Mouse (Mus musculus): ENCODE data around the gene Pitpnc1.

Gene Pitpnc1

DNA sequence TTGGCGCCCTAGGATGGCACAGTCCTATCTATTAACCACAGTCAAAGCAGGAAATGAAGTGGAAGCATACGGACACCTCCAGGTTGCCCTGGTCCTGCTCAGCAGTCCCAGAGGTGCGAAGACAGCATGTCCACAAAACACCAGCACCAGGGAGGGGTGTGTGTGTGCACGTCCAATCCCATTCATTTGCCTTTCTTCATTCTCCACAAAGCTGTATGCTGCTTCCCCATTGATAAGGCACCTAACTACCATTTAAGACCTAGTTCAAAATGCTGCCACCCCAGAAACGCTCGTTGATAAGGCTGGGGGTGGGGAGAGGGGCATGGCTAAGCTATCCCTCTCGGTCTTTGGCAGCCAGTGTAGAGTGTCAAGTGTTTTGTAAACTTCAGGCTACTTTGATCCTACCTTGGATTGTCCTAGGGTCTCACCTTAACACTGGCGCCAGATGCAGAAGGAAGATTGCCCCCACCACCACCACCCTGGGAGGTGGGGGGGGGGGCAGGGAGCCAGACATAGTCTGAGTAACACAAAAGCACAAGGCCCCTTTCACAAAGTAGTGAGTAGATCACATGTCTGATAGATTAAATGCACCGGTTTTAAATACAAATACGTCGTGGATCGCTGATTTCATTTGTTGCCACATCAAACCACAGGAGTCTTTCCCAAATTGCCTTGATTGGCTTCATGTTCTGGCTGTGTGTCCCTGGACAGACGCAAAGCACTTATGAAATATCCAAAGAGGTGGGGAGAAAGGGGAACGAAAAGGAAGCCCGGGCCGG lies 2.1 kb downstream of the Pitpnc1 start:
- DNase-seq (ENCODE audit: low spot score), result no peak

DNA sequence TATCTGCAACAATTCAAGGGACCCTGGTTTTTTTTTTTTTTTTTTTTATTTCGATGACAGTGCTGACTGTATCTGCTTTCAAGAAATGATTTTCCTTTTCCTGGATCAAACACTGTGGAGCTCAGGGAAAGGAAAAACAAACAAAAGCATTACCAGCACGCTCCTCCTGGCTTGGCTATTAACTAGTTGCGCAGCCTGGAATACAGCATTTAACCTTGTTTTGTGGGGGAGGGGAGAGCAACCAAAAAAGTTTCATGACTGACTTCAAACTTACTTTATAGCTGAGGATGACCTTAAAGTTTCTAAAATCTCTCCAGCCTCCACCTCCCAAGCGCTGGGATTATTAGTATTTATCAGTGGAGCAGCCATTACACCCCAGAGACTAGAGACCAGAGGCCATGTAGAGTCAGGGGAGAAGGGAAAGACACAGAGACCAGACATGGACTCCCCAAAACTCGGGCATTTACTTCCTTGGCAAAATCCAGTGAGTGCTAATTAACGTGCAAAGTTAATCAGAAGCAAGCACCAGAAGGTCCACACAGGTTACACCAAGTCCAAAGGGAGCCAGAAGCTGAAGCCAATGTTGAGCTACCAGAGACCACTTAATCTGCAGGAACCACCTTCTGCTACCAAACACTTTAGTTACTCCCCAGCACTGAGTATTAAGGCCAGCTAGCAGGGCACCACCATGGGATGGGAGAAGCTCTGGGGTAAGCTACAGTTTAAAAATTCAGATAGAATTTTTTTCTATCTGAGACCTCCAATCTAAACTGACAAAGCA lies 3.7 kb downstream of the Pitpnc1 start:
- DNase-seq (ENCODE audit: low spot score), result no peak

DNA sequence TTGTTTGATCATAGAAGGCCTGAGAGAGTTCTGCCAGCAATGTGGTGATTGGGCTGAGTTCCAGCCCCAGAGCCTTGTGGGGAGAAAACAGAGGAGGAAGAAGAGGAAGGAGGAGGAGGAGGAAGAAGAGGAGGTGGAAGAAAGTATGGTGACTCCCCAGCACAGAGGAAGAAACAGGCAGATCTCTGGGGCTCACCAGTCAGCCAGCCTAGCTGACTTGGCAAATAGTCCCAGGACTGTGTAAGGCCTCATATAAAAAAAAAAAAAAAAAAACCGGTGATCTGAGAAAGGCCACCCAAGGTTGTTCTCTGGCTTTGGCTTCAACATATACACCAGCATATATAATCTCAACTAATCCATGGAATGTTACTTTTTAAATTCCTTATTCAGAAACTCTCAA lies 4.5 kb downstream of the Pitpnc1 start:
- DNase-seq (ENCODE audit: low spot score), result no peak

DNA sequence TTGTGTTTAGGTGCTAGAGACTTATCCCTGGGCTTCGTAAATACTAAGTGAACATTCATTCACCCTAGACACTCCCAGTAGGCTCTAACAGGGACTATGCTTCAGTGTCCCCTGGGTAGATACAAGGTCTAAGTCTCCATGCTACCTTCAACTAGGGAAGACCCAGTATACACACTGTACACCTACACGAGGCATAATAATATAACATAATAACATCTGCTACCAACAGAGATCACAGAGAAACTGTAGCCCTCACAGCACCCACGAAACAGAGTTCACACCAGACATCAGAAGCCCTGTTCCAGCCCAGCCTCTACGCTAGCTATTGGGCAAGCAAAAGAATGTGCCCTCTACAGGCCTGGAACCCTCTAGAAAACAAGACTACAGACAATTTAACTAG lies 5.5 kb downstream of the Pitpnc1 start:
- no peak for DNase-seq (ENCODE audit: low spot score)

DNA sequence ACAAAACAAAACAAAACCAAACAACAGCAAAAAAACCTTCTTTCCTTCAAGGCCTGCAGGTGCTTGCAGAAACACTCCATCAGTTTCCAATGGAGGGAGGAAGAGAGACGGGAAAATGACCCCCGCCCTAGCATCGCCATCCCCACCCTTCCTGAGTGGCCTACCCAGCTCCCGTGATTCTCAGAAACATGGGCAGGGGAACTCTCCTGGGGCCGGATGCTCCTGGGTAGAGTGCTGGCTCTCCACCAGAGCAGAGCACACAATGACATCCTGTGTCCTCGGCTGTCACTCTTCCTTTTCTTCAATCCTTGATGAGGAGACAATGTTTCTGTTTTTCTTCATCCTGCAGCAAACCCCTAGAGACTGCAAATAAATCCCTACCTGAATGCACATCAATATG lies 6.4 kb downstream of the Pitpnc1 start:
- no peak for DNase-seq (ENCODE audit: low spot score)

DNA sequence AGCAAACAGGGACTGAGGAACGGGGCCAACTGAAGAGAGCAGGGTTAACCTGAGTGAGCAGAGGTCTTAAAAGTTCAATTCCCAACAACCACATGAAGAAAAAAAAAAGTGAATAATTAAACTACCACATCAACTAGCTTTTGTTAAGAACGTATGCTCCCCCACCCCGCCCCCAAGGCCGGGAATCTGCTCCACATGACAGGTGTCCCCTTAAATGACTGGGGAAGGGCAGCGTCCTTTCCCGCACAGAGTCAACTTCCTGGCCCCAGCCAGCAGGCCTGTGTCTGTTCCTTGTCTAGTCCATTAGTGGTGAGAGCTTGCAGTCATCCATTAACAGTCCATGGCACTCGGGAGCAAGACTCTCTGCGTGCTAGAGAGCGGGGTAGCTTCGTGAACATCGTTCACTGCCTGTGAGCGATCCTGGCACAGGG lies 7.2 kb downstream of the Pitpnc1 start:
- no peak for DNase-seq (ENCODE audit: low spot score)

DNA sequence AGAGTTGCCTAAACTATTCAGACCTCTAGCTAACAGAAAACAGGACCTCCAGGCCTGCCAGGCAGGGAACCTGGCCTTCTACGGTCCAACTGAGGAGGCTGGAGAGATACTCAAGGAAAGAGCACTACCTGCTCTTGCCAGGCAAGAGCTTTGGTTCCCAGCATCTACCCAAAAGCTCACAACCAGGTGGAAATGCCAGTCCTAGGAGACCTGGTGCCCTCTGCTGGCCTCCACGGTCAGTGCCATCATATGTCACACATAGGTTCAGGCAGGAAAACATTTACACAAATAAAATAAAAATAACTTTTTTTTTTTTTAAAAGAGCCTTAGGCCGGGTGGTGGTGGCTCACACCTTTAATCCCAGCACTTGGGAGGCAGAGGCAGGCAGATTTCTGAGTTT lies 8.0 kb downstream of the Pitpnc1 start:
- no peak for DNase-seq (ENCODE audit: low spot score)

DNA sequence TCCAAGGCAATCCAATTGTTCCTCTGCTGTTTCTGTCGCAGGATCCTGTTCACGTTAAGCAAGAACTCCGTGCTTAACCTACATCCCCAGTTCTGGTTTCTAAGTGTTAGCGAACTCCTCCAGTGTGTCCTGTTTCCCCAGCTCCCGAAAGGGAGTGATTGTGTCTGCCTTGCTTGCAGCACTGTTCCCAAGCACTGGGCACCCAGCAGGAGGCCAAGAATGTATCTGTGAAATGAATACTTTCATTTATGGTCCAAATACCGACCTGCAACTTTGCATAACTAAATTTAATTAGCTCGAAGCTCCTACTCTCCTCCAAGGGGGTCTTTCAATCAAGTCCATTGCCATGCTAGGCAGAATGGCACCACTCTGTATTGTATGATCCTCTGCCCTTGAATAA lies 10.7 kb downstream of the Pitpnc1 start:
- DNase-seq (ENCODE audit: low spot score), result no peak

DNA sequence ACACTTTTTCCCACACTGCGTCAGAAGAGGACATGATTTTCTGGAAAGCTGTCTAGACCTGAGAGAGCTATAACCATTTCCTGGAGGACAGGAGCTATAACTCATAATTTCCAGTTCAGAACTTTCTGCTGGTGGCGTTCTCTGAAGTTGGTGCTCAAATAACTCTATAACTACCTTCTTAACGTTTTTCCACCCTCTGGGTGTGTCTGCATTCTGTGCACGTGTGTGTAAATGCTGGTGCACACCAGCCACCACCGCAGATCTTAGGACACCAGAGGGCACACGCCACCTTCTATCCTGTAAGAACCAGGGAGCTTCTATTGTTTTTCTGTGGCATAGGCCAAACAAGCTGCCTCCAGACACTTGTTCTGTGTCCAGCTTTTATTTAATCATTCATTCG lies 11.5 kb downstream of the Pitpnc1 start:
- DNase-seq (ENCODE audit: low spot score), result no peak

DNA sequence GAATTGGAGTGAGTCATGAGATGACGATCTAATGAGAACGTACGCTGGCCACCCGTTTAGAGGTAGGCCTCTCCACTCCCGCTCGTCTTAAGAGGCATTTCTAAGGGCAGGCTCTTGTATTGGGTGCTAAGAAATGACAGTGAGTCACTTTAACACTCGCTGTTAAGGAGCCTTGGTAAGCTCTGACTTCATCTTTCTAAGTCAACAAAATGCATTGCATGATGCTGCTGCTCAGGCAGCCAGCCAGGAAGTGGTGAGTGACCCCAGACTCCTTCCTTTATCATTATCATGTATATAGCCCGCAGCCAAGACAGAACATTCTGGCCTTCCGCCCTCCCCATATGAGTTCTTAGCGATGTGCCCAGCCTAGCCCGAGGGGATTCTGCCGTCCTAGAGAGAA lies 12.2 kb downstream of the Pitpnc1 start:
- DNase-seq (ENCODE audit: low spot score), result no peak

DNA sequence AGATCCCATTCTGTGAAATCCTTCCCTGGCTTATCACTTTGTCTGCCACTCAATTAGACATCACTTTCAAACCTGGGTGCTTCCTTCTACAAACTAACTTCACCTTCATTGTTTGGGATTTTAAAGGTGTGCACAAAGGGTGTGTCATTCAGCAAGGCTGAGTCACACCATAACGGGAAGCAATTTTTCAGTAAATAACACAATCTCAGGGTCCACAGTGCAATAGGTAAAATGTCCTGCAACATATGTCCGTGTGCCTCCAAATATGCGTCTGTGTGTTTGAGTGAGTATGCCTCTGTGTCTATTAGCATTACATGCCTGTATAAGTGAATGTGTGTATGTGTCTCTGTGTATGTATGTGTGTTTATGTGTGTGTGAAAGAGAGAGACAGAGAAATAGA lies 13.2 kb downstream of the Pitpnc1 start:
- no peak for DNase-seq (ENCODE audit: low spot score)

DNA sequence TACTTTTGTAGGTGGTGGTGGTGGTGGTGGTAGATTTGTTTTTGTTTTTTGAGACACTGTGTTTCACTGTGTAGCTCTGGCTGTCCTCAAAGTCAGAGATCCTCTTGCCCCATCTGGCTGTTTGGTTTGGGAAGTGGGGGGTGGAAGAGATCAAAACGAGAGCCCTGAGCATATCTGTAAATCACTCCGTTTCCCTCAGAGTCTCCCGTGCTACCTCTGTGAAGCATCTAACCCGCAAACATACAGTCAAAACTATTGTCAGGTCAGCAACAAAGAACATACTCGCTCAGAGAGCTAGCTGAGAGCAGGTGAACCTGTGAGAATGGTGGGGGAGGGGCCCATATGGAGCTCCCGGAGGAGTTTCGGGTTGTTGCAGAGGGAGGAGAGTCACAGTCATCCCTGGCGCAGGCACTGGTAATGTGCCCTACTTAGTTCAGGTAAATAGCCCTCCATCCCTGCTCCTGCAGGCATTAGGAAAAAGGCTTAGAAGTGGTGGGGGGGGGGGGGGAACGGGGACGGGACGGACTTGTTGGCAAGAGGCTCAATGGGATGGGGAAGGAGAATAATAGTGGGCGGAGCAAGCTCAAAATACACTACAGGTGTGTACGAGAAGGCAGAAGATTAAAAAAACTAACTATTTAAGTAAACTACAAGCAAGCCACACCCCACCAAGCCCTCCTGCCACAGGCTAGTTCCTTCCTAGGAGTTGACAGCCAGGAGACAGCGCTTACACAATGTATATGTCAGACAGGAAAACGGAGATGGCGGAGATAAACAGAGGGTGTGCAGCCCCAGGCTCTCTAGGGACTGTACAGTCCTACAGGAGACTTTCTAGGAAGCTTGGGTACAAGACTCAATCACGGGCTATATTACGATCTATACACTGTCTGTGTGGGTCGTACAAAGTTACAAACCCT lies 15.7 kb downstream of the Pitpnc1 start:
- DNase-seq (ENCODE audit: low spot score), result no peak

DNA sequence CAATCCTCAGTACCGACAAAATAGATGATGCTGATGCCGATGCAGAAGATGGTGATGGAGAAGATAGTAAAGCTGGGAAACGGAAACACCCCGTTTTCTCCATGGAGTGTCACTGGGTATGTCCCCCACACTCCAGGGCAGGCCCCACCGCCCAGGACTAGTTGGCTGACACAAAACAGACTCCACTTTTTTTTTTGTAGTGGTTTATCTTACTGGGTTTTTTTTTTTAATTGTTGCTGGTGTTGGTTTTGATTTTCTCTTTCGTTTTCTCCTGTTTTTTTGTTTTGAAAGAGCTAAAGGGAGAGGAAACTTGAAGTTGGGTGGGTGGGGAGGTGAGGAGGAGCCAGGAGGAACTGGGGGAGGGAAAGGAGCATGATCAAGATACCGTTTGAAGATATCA lies 18.4 kb downstream of the Pitpnc1 start:
- no peak for DNase-seq (ENCODE audit: low spot score)

DNA sequence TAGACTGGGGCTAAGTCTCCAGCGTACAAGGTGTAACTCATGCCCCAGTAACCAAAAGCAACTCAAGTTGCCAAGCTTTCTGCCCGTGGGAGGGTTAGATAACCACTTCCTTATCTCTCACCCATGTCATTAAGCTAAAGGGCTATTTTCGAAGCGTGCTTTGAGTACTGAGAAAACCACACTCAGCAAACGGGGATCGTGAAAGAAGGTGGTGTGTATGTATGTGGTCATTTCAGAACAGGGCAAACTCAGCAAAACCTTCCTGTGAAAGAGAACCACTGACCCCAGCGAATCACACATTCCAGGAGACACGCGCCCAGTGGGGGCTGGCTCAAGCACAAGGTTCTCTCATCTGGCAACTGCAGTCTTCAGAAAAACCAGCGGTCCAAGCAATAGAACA lies 19.4 kb downstream of the Pitpnc1 start:
- no peak for DNase-seq (ENCODE audit: low spot score)

DNA sequence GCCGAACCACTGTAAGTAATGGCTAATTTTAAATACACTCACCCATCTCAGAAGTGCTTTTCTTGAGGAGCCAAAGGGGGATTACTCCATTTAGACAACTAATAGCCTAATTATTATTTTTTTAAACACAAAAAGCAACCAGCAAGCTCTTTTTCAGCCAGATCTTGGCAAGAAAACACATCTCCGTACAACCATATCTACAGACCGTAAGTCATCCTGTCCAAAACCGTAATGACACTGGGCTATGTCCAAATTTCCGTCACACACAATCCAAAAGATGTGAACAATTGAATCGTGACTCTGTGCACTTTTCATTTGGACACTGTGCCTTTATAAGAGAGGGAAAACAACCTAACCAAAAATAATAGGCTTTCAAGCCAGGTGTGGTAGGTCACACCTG lies 20.4 kb downstream of the Pitpnc1 start:
- no peak for DNase-seq (ENCODE audit: low spot score)

DNA sequence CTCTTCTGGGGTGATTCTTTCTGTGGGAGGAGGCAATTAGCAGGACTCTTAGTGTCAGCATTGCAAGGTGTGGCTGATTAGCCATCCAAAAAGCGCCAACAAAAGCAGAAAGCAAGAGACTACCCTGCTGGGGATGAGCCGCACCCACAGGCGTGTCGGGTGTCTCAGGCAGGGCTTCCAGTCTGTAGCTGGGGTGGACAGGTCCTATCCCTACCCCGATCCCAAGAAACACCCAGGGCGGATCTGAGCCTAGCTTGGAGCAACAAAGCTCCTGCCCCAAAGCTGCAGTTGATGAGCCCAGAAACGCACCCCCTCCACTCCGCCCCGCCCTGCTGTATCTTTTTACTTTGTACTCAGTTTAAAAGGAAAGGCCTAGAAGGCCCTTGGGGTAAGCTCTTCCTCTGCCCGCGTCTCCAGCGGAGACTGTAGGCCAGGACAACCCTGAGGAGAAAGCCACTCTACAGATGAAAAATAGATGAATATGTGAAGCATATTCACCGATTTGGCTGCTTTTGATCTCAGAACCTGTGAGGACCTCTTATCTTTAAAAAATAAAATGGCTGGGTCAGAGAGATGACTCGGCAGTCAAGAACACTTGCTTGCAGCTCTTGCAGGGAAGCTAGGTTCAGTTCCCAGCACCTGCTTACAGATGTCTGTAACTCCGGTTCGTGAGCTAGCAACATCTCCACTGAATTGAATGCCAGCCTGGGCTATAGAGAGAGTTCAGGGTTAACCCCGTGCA lies 21.2 kb downstream of the Pitpnc1 start:
- DNase-seq (ENCODE audit: low spot score), result no peak

DNA sequence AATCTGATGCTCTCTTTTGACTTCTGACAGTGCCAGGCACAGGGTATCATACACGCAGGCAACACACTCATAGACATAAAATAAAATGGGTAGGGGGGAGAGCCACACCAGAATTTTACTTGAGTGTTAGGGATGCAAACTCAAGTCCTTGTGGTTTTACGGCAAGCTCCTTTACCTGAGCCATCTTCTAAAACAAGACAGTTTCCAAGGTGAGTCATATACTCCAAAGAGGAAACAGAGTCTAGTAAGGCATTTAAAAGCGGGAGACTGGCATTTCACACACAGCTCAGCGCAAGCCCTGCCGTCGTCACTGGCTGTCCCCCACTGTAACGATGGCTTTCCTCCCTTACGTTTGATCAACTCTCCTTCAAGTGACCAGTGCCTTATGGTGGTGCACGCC lies 22.6 kb downstream of the Pitpnc1 start:
- no peak for DNase-seq (ENCODE audit: low spot score)

DNA sequence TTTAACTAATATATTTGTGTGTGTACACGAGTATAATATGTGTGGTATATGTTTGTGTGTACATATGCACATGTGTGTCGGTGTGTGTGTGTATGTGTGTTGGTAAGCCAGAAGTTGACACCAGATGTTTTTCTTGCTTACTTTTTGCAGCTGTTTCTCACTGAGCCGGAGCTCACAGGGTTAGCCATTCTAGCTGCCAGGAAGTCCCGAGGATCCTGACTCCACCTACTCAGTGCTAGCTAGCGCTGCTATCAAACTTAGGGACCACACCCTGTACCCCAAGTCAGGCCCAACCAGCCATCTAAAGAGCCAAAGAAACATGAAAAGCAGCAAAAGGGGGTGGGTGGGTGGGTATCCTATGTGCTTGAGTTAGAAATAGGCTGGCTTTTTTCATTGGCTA lies 23.1 kb downstream of the Pitpnc1 start:
- DNase-seq (ENCODE audit: low spot score), result no peak

DNA sequence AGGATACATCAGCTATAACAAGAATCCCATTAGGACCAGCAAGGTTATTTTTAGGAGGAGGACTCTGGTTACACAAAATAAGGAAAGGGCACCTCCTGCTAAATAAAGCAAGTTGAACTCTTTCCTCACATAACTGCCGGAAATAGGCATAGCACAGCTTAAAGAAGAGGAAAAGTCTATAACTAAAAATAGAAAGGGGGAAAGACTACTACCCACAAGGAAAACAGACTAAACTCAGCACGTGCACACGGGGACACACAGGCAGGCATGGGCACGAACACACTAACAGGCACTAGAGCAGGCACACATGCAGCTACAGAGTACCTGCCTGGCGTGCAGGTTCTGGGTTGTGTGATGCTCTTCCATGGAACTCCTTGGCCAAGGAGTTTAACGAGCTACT lies 23.8 kb downstream of the Pitpnc1 start:
- DNase-seq (ENCODE audit: low spot score), result no peak

DNA sequence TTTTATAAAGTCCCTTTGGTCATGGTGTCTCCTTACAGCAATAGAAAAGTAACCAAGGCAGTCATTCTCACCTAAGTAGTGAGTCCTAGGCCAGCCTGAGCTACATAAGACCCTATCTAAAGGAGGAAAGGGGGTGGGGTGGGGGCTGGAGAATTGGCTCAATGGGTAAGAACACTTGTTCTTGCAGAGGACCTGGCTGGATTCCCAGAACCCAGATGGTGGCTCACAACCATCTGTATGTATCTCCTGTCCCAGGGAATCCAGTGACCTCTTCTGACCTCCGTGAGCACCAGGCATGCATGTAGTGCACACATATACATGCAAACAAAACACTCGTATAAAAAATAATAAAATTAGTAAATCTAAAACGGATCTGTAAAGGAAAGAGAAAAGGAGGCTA lies 24.8 kb downstream of the Pitpnc1 start:
- peak; percentile 19 for DNase-seq (ENCODE audit: low spot score)

DNA sequence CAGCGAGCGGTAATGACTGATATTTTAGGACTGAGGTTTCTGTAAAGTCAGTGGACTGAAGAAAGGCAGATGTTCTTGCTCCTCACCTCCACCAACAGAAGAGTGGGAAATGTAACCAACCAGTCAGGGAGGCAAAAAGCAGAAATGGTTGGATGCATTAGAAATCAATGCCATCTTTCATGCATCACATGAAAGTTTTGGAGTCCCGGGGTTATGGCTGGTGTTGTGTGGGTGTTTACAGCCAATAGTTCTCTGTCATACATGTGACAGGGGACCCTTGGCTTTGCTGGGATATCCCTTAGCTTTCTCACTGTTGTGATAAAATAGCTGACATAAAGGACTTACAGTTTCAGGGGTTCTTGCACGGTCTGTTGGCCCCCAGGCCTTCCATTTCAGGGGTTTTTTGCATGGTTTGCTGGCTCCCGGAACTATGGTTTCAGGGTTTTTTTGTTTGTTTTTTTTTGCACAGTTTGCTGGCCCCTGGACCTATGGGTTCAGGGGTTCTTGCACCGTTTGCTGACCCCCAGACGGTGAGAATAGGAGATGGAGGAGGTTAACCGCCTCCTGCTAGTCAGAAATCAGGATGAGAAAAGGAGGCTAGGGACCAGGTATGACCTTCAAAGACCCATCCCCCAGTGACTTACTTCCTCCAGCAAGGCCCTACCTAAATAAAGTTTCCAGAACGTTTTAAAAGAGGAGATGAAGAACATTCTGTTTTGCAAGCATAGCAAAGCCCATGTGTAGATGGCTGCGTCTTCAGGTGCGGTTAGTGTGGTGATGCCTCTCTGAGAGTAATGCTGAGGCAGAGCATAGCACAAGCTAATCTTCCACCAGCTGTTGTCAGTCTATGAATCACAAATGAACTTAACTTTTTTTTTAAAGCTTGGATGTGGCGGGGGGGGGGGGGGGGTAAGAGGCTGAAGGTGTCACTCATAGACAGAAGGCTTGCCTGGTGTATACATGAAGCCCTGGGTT lies 27.1 kb downstream of the Pitpnc1 start:
- no peak for DNase-seq (ENCODE audit: low spot score)
